Mouse (Mus musculus): Measurements from ENCODE around the gene Cish. TPM values are rescaled to one million over a fixed set of nuclear protein-coding genes. Genes with fewer than 3 reads are reported as not detected.

The Cish gene
- total and polyA plus RNA-seq, 3 experiments: 13.9 to 34.8 (median 18.6) TPM

GRCm38 (mm10) chr9:107278126-107278525, 17.7 kb upstream of the Cish start:
- DNase-seq: no peak

- peak; percentile 89 for DNase-seq
Measured at GRCm38 (mm10) chr9:107278527-107279377, 17.1 kb upstream of the Cish start.

GRCm38 (mm10) chr9:107279378-107280321, 16.2 kb upstream of the Cish start:
- no peak for DNase-seq

GRCm38 (mm10) chr9:107280322-107281027, 15.4 kb upstream of the Cish start:
- peak; percentile 73 for DNase-seq

- no peak for DNase-seq
Measured at GRCm38 (mm10) chr9:107281241-107281987, 14.4 kb upstream of the Cish start.

GRCm38 (mm10) chr9:107282951-107283350, 12.9 kb upstream of the Cish start:
- DNase-seq: no peak

GRCm38 (mm10) chr9:107285009-107285408, 10.8 kb upstream of the Cish start:
- no peak for DNase-seq

- no peak for DNase-seq
Measured at GRCm38 (mm10) chr9:107287294-107287693, 8.5 kb upstream of the Cish start.

- no peak for DNase-seq
Measured at GRCm38 (mm10) chr9:107288105-107288650, 7.6 kb upstream of the Cish start.

GRCm38 (mm10) chr9:107288711-107289110, 7.1 kb upstream of the Cish start:
- DNase-seq: no peak

- DNase-seq: peak; percentile 94
Measured at GRCm38 (mm10) chr9:107289211-107290076, 6.4 kb upstream of the Cish start, which contains the start of gene Mapkapk3. Gene Mapkapk3, minus strand, starts transcription at chr9:107289877.

- DNase-seq: peak; percentile 88
Measured at GRCm38 (mm10) chr9:107290897-107291296, 4.9 kb upstream of the Cish start.

GRCm38 (mm10) chr9:107294249-107294648, 1.6 kb upstream of the Cish start:
- peak; percentile 83 for DNase-seq

- no peak for DNase-seq
Measured at GRCm38 (mm10) chr9:107295616-107296015, 210 bp upstream of the Cish start.

- no peak for DNase-seq
Measured at GRCm38 (mm10) chr9:107296041-107296440, 215 bp downstream of the Cish start.

- peak; percentile 97 for DNase-seq
Measured at GRCm38 (mm10) chr9:107296501-107296965, 707 bp downstream of the Cish start.

- no peak for DNase-seq
Measured at GRCm38 (mm10) chr9:107297059-107297458, 1.2 kb downstream of the Cish start.

- DNase-seq: no peak
Measured at GRCm38 (mm10) chr9:107297658-107298057, 1.8 kb downstream of the Cish start.

- no peak for DNase-seq
Measured at GRCm38 (mm10) chr9:107298059-107298780, 2.4 kb downstream of the Cish start.

Data from adrenal gland, adult 2 months (tissue).